ENCODE assay signal across 8 mouse cellular contexts in the genomic region with DNA sequence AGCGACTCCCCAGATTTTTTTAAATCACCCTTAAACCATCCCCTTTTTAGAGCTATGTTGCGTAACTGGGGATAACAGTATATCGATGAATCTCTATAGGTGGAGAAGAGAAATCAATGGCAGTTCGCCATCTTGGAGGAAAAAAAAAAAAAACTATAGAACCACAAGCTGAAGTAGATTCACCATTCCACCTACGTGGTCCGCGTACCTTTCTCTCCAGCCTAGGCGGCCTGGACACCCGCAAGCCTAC. TPM values are rescaled to one million over a fixed set of nuclear protein-coding genes. Genes with fewer than 3 reads are reported as not detected.
DNase-seq lines count a peak whose midpoint lies in the region; ATAC-seq lines count a peak whose summit lies in the region.

No protein-coding gene starts in this region.

- H3K27me3 ChIP-seq in heart, embryonic 15.5 days: no peaks in the 10 kb centered on the region
- H3K27me3 ChIP-seq in forebrain, embryonic 16.5 days (replicated peaks; ENCODE audit: control insufficient read depth, insufficient read depth, low read length): no peaks in the 10 kb centered on the region
- H3K27me3 ChIP-seq in midbrain, embryonic 10.5 days (ENCODE audit: low read depth, poor library complexity, severe bottlenecking): no peaks in the 10 kb centered on the region

- H3K36me3 ChIP-seq in heart, embryonic 15.5 days: peaks cover 10% of the 10 kb centered on the region
- peaks cover 18% of the 10 kb centered on the region for H3K36me3 ChIP-seq in forebrain, embryonic 16.5 days (ENCODE audit: control insufficient read depth, insufficient read depth)
- H3K36me3 ChIP-seq in midbrain, embryonic 10.5 days: peaks cover 34% of the 10 kb centered on the region

- 2% methylated on average over 9 of the region's 9 CpGs for WGBS in heart, embryonic 15.5 days
- 1% methylated on average over 9 of the region's 9 CpGs for WGBS in forebrain, embryonic 16.5 days
- WGBS in midbrain, embryonic 10.5 days: under 1% methylated on average over 9 of the region's 9 CpGs

- H3K9me3 ChIP-seq in heart, embryonic 15.5 days (replicated peaks): no peaks in the 10 kb centered on the region
- no peaks in the 10 kb centered on the region for H3K9me3 ChIP-seq in forebrain, embryonic 16.5 days (ENCODE audit: control insufficient read depth, low read length)
- no peaks in the 10 kb centered on the region for H3K9me3 ChIP-seq in midbrain, embryonic 10.5 days (replicated peaks)

- ATAC-seq in heart, embryonic 15.5 days (replicated peaks; ENCODE audit: insufficient number of reproducible peaks, insufficient read depth, low FRiP score, low read depth): no peak
- ATAC-seq in forebrain, embryonic 16.5 days: peak; percentile 0; the same call in 1 of the 2 replicates
- ATAC-seq in erythroid progenitor cell, adult 5-6 weeks (replicated peaks; ENCODE audit: low FRiP score, poor library complexity, severe bottlenecking): no peak

- peak overlapping the region; percentile 80 for H3K4me2 ChIP-seq in heart, embryonic 15.5 days
- peak overlapping the region; percentile 70 for H3K4me2 ChIP-seq in forebrain, embryonic 16.5 days (ENCODE audit: low read length)

- H3K4me1 ChIP-seq in heart, embryonic 15.5 days (replicated peaks): peaks cover 12% of the 10 kb centered on the region
- peaks cover 17% of the 10 kb centered on the region for H3K4me1 ChIP-seq in forebrain, embryonic 16.5 days (replicated peaks; ENCODE audit: control insufficient read depth, insufficient read depth, low read length)
- H3K4me1 ChIP-seq in midbrain, embryonic 10.5 days: peaks cover 25% of the 10 kb centered on the region

- no peak for DNase-seq in heart, adult 9 months (ENCODE audit: low spot score in 2 of 2)
- peak; percentile 65 for DNase-seq in MN1 (ENCODE audit: low spot score)
- DNase-seq in midbrain, embryonic 10.5 days (ENCODE audit: low spot score): no peak
- DNase-seq in left cerebral cortex, adult 18-20 months (ENCODE audit: low spot score in 2 of 2): no peak
- no peak for DNase-seq in cerebellum, postnatal 25 days

- peak overlapping the region; percentile 100 for H3K4me3 ChIP-seq in heart, embryonic 15.5 days
- H3K4me3 ChIP-seq in forebrain, embryonic 16.5 days (replicated peaks; ENCODE audit: low read length): peak overlapping the region; percentile 100
- peak overlapping the region; percentile 91 for H3K4me3 ChIP-seq in midbrain, embryonic 10.5 days

- H3K9ac ChIP-seq in heart, embryonic 15.5 days: peak overlapping the region; percentile 89
- peak overlapping the region; percentile 100 for H3K9ac ChIP-seq in forebrain, embryonic 16.5 days (replicated peaks; ENCODE audit: low read depth, low read length)

- peak overlapping the region; percentile 90 for H3K27ac ChIP-seq in heart, embryonic 15.5 days
- H3K27ac ChIP-seq in forebrain, embryonic 16.5 days (ENCODE audit: low read length): peak overlapping the region; percentile 98
- peak overlapping the region; percentile 99 for H3K27ac ChIP-seq in midbrain, embryonic 10.5 days (replicated peaks)

RNA-seq across cellular contexts. Expression of a gene that starts 1.3 kb away (rescaled TPM):
- 42.1 and 53.0 TPM in 2 replicates for polyA plus RNA-seq in heart, embryonic 15.5 days (2015; fragmentation: Nextera tagmentation; extraction: Ambion mirVana)
- 591 and 609 TPM in 2 replicates for polyA plus RNA-seq in forebrain, embryonic 16.5 days (2015; fragmentation: Nextera tagmentation; extraction: Ambion mirVana)
- polyA plus RNA-seq in midbrain, embryonic 10.5 days (2016; fragmentation: Nextera tagmentation; extraction: Ambion mirVana): 183 and 229 TPM in 2 replicates
- 100 to 1,000 TPM; 525 to 526 TPM for total RNA-seq in left cerebral cortex, adult 18-20 months (2021)
- total RNA-seq in erythroid progenitor cell, adult 5-6 weeks (2015; ENCODE audit: low replicate concordance): 1.1 TPM in 1 of 2 replicates, not detected in the other
- total RNA-seq in erythroid progenitor cell, adult 5-6 weeks (2017; ENCODE audit: low replicate concordance): not detected in 2 replicates
